Mouse (Mus musculus): Measurements from ENCODE around the gene Castor1.

The Castor1 gene

GRCm38 (mm10) chr11:4206563-4206962, 11.5 kb upstream of the Castor1 start:
- no peak for DNase-seq (ENCODE audit: low spot score)

GRCm38 (mm10) chr11:4207655-4208054, 10.4 kb upstream of the Castor1 start:
- no peak for DNase-seq (ENCODE audit: low spot score)

- no peak for DNase-seq (ENCODE audit: low spot score)
Measured at GRCm38 (mm10) chr11:4209556-4209955, 8.5 kb upstream of the Castor1 start.

- no peak for DNase-seq (ENCODE audit: low spot score)
Measured at GRCm38 (mm10) chr11:4210786-4211185, 7.2 kb upstream of the Castor1 start.

- no peak for DNase-seq (ENCODE audit: low spot score)
Measured at GRCm38 (mm10) chr11:4213107-4213506, 4.9 kb upstream of the Castor1 start.

- no peak for DNase-seq (ENCODE audit: low spot score)
Measured at GRCm38 (mm10) chr11:4214572-4214971, 3.5 kb upstream of the Castor1 start.

- DNase-seq (ENCODE audit: low spot score) = no peak
Measured at GRCm38 (mm10) chr11:4215061-4215460, 3.0 kb upstream of the Castor1 start.

GRCm38 (mm10) chr11:4216248-4217000, 1.6 kb upstream of the Castor1 start:
- DNase-seq (ENCODE audit: low spot score) = no peak

- DNase-seq (ENCODE audit: low spot score) = no peak
Measured at GRCm38 (mm10) chr11:4218637-4219036, 612 bp downstream of the Castor1 start.

- DNase-seq (ENCODE audit: low spot score) = peak; percentile 55
Measured at GRCm38 (mm10) chr11:4219317-4219751, 1.3 kb downstream of the Castor1 start.

GRCm38 (mm10) chr11:4219908-4220307, 1.9 kb downstream of the Castor1 start:
- no peak for DNase-seq (ENCODE audit: low spot score)

GRCm38 (mm10) chr11:4220443-4221400, 2.7 kb downstream of the Castor1 start:
- peak; percentile 79 for DNase-seq (ENCODE audit: low spot score)

- DNase-seq (ENCODE audit: low spot score) = no peak
Measured at GRCm38 (mm10) chr11:4222046-4222950, 4.3 kb downstream of the Castor1 start.

- no peak for DNase-seq (ENCODE audit: low spot score)
Measured at GRCm38 (mm10) chr11:4223393-4224188, 5.6 kb downstream of the Castor1 start.

GRCm38 (mm10) chr11:4224223-4224622, 6.2 kb downstream of the Castor1 start:
- no peak for DNase-seq (ENCODE audit: low spot score)

GRCm38 (mm10) chr11:4226569-4227325, 8.7 kb downstream of the Castor1 start:
- no peak for DNase-seq (ENCODE audit: low spot score)

GRCm38 (mm10) chr11:4228463-4228862, 10.4 kb downstream of the Castor1 start:
- DNase-seq (ENCODE audit: low spot score) = no peak

GRCm38 (mm10) chr11:4229841-4230240, 11.8 kb downstream of the Castor1 start:
- DNase-seq (ENCODE audit: low spot score) = no peak

- no peak for DNase-seq (ENCODE audit: low spot score)
Measured at GRCm38 (mm10) chr11:4231435-4231834, 13.4 kb downstream of the Castor1 start.

- DNase-seq (ENCODE audit: low spot score) = no peak
Measured at GRCm38 (mm10) chr11:4232644-4233043, 14.6 kb downstream of the Castor1 start.

Data from urinary bladder, postnatal 25 days (tissue).